Mouse (Mus musculus) embryonic facial prominence, embryonic 14.5 days (tissue): ENCODE results near the gene Tmem170b. TPM values are rescaled to one million over a fixed set of nuclear protein-coding genes. Genes with fewer than 3 reads are reported as not detected.

Experiments
- ATAC-seq: fragments of 200-750 bp; cut with Nextera tagmentation; 2 replicates; pipeline ENCODE4 v1.8.0; 2017; ENCODE audit warnings: low read depth, moderate number of reproducible peaks, moderate TSS enrichment
- DNase-seq: peaks from one replicate; pipeline ENCODE4 v3.0.0-alpha.2; 2015; ENCODE audit warnings: low spot score
- H3K27ac ChIP-seq: fragments of 300-500 bp; sonication (generic); replicated peaks from 2 replicates; pipeline ENCODE4 v1.5.1; 2014; ENCODE audit warnings: low read depth, mild to moderate bottlenecking, low read length, moderate library complexity
- H3K27me3 ChIP-seq: fragments of 300-500 bp; sonication (generic); replicated peaks from 2 replicates; pipeline ENCODE4 v1.6.1; 2014; ENCODE audit warnings: low read length; ENCODE audit not compliant: control insufficient read depth, insufficient read depth
- H3K36me3 ChIP-seq: fragments of 300-500 bp; sonication (generic); 2 replicates; pipeline ENCODE4 v1.6.1; 2014; ENCODE audit warnings: low read length, mixed read lengths; ENCODE audit not compliant: control insufficient read depth, insufficient read depth
- H3K4me1 ChIP-seq: fragments of 300-500 bp; sonication (generic); 2 replicates; pipeline ENCODE4 v1.6.1; 2014; ENCODE audit warnings: antibody characterized with exemption, low read length; ENCODE audit not compliant: control insufficient read depth, insufficient read depth
- H3K4me2 ChIP-seq: fragments of 300-500 bp; sonication (generic); 2 replicates; pipeline ENCODE4 v1.6.1; 2014; ENCODE audit warnings: low read depth, mild to moderate bottlenecking, low read length, moderate library complexity, mixed read lengths
- H3K4me3 ChIP-seq: fragments of 300-500 bp; sonication (generic); 2 replicates; pipeline ENCODE4 v1.5.1; 2014; ENCODE audit warnings: low read depth, mild to moderate bottlenecking, low read length
- H3K9ac ChIP-seq: fragments of 300-500 bp; sonication (generic); 2 replicates; pipeline ENCODE4 v1.6.1; 2014; ENCODE audit warnings: low read depth, mild to moderate bottlenecking, low read length, moderate library complexity, mixed read lengths
- H3K9me3 ChIP-seq: fragments of 300-500 bp; sonication (generic); 2 replicates; pipeline ENCODE4 v1.6.1; 2016; ENCODE audit warnings: low read length; ENCODE audit not compliant: control insufficient read depth
- WGBS: fragments of 180-500 bp; shearing (Covaris S2); extraction: QIAGEN DNeasy Blood & Tissue Kit; methylation state at CpG from one replicate; pipeline ENCODE4 v1.1.7; 2014; 5-methylcytosine and 5-hydroxymethylcytosine counted together
- polyA plus RNA-seq: library from polyadenylated mRNA; unstranded; fragments of >200 nt; fragmentation: Nextera tagmentation; extraction: Ambion mirVana; gene quantifications from 2 replicates; pipeline ENCODE4 v1.2.1, GENCODE M21; 2014

The Tmem170b gene
- polyA plus RNA-seq, 1 experiment from 2014 or later = 14.9 TPM

DNA sequence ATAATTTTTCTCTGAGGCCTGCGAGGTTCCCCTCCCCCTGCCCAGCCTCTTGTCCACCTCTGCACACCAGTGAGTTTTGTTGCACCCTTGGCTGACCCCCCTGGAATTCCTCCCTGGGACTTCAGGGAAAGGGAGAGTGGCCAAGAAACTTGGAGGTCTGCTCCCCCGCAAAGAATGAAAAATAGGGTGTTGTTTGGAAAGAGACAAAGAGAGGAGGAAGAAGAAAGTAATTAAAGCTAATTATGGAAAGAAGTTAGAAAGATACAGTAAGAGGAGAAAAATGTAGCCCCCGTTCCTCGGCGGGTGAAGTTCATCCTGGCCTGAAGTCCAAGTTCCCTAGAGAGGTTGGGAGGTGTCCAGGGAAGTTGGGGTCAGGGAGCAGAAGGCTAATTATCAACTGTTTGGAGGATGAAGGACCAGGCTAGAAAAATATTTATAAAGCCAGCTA lies 83.9 kb downstream of the Tmem170b start:
- H3K4me2 ChIP-seq = no peak overlapping the region
- no peak overlapping the region for H3K4me3 ChIP-seq
- H3K36me3 ChIP-seq = no peaks in the 10 kb centered on the region
- H3K9ac ChIP-seq = no peak overlapping the region
- H3K27me3 ChIP-seq = no peaks in the 10 kb centered on the region
- DNase-seq (no peak), ATAC-seq (no peak)
- H3K9me3 ChIP-seq = no peaks in the 10 kb centered on the region
- 49% methylated on average over 5 of the region's 5 CpGs for WGBS
- H3K27ac ChIP-seq = no peak overlapping the region
- 0 out of 2 replicates have a peak, but pooled peaks cover 6% of the 10 kb centered on the region for H3K4me1 ChIP-seq

Other genes with a start within 250 kb of the Tmem170b start
- gene Nedd9, start 118.5 kb upstream of the Tmem170b start, polyA plus RNA-seq = 31.1 and 32.1 TPM in 2 replicates
- gene Adtrp, start 241.8 kb downstream of the Tmem170b start, polyA plus RNA-seq = 3.1 and 3.3 TPM in 2 replicates